Mouse (Mus musculus): ENCODE data around the gene Samd8. TPM values are rescaled to one million over a fixed set of nuclear protein-coding genes. Genes with fewer than 3 reads are reported as not detected.
A peak's percentile ranks its signal among the peaks of the same experiment; 100 is the strongest.

The Samd8 gene
- polyA plus RNA-seq, 1 experiment from 2014 or later = 8.1 TPM

- Histone ChIP-seq H3K27me3 (ENCODE audit: insufficient read depth, low read length) (no peaks in the 10 kb centered on the region), H3K36me3 (ENCODE audit: insufficient read depth, low read length) (no peaks in the 10 kb centered on the region), H3K27ac (no peak overlapping the region), H3K9me3 (replicated peaks; ENCODE audit: low read length) (no peaks in the 10 kb centered on the region), H3K9ac (ENCODE audit: low read depth, low read length) (no peak overlapping the region), H3K4me1 (replicated peaks; ENCODE audit: insufficient read depth, low read length) (no peaks in the 10 kb centered on the region), H3K4me2 (ENCODE audit: low read length) (no peak overlapping the region), H3K4me3 (replicated peaks; ENCODE audit: low read depth, low read length) (no peak overlapping the region)
- DNase-seq (ENCODE audit: low spot score) = no peak
- TF ChIP-seq CTCF (IDR thresholded peaks at IDR 0.05; ENCODE audit: low read depth) = no peak
- 86% methylated on average over 10 of the region's 10 CpGs for WGBS
- no peak for ATAC-seq (replicated peaks; ENCODE audit: low FRiP score, low read depth)
These were observed 61.5 kb downstream of the Samd8 start for GRCm38 (mm10) chr14:21811744-21812393.

GRCm38 (mm10) chr14:21812590-21813162 lies 62.3 kb downstream of the Samd8 start:
- WGBS = 21% methylated on average over 14 of the region's 14 CpGs

GRCm38 (mm10) chr14:21813216-21813615 lies 62.9 kb downstream of the Samd8 start:
- Histone ChIP-seq H3K27ac (no peak overlapping the region), H3K27me3 (ENCODE audit: insufficient read depth, low read length) (no peaks in the 10 kb centered on the region), H3K4me1 (replicated peaks; ENCODE audit: insufficient read depth, low read length) (no peaks in the 10 kb centered on the region), H3K4me3 (replicated peaks; ENCODE audit: low read depth, low read length) (no peak overlapping the region), H3K36me3 (ENCODE audit: insufficient read depth, low read length) (no peaks in the 10 kb centered on the region), H3K9ac (ENCODE audit: low read depth, low read length) (no peak overlapping the region), H3K9me3 (replicated peaks; ENCODE audit: low read length) (no peaks in the 10 kb centered on the region), H3K4me2 (ENCODE audit: low read length) (no peak overlapping the region)
- ATAC-seq (replicated peaks; ENCODE audit: low FRiP score, low read depth) (no peak), DNase-seq (ENCODE audit: low spot score) (no peak)
- no peak for TF ChIP-seq CTCF (IDR thresholded peaks at IDR 0.05; ENCODE audit: low read depth)
- 76% methylated on average over 4 of the region's 4 CpGs for WGBS

More at GRCm38 (mm10) chr14:21812590-21813162, 62.3 kb downstream of the Samd8 start:
- Histone ChIP-seq H3K4me1 (replicated peaks; ENCODE audit: insufficient read depth, low read length) (no peaks in the 10 kb centered on the region), H3K36me3 (ENCODE audit: insufficient read depth, low read length) (no peaks in the 10 kb centered on the region), H3K4me3 (replicated peaks; ENCODE audit: low read depth, low read length) (no peak overlapping the region), H3K9me3 (replicated peaks; ENCODE audit: low read length) (no peaks in the 10 kb centered on the region), H3K27ac (no peak overlapping the region), H3K9ac (ENCODE audit: low read depth, low read length) (no peak overlapping the region), H3K27me3 (ENCODE audit: insufficient read depth, low read length) (no peaks in the 10 kb centered on the region), H3K4me2 (ENCODE audit: low read length) (no peak overlapping the region)
- ATAC-seq (replicated peaks; ENCODE audit: low FRiP score, low read depth) (no peak), DNase-seq (ENCODE audit: low spot score) (peak; percentile 73)
- TF ChIP-seq CTCF (IDR thresholded peaks at IDR 0.05; ENCODE audit: low read depth) = peak; percentile 73

GRCm38 (mm10) chr14:21813847-21814246 lies 63.5 kb downstream of the Samd8 start:
- no peak overlapping the region for H3K27ac ChIP-seq
- no peak overlapping the region for H3K4me3 ChIP-seq (replicated peaks; ENCODE audit: low read depth, low read length)
- H3K4me1 ChIP-seq (replicated peaks; ENCODE audit: insufficient read depth, low read length) = no peaks in the 10 kb centered on the region
- DNase-seq (ENCODE audit: low spot score) = no peak
- no peaks in the 10 kb centered on the region for H3K36me3 ChIP-seq (ENCODE audit: insufficient read depth, low read length)
- no peaks in the 10 kb centered on the region for H3K9me3 ChIP-seq (replicated peaks; ENCODE audit: low read length)
- H3K27me3 ChIP-seq (ENCODE audit: insufficient read depth, low read length) = no peaks in the 10 kb centered on the region
- WGBS = 73% methylated on average over 3 of the region's 3 CpGs
- H3K4me2 ChIP-seq (ENCODE audit: low read length) = no peak overlapping the region
- ATAC-seq (replicated peaks; ENCODE audit: low FRiP score, low read depth) = no peak
- no peak overlapping the region for H3K9ac ChIP-seq (ENCODE audit: low read depth, low read length)
- TF ChIP-seq CTCF (IDR thresholded peaks at IDR 0.05; ENCODE audit: low read depth) = no peak

GRCm38 (mm10) chr14:21814606-21815005 lies 64.3 kb downstream of the Samd8 start:
- no peak for DNase-seq (ENCODE audit: low spot score)
- Histone ChIP-seq H3K4me3 (replicated peaks; ENCODE audit: low read depth, low read length) (no peak overlapping the region), H3K4me2 (ENCODE audit: low read length) (no peak overlapping the region), H3K27me3 (ENCODE audit: insufficient read depth, low read length) (no peaks in the 10 kb centered on the region), H3K9ac (ENCODE audit: low read depth, low read length) (no peak overlapping the region), H3K9me3 (replicated peaks; ENCODE audit: low read length) (no peaks in the 10 kb centered on the region), H3K27ac (no peak overlapping the region), H3K36me3 (ENCODE audit: insufficient read depth, low read length) (no peaks in the 10 kb centered on the region), H3K4me1 (replicated peaks; ENCODE audit: insufficient read depth, low read length) (no peaks in the 10 kb centered on the region)
- 97% methylated on average over 4 of the region's 4 CpGs for WGBS
- no peak for TF ChIP-seq CTCF (IDR thresholded peaks at IDR 0.05; ENCODE audit: low read depth)
- no peak for ATAC-seq (replicated peaks; ENCODE audit: low FRiP score, low read depth)

GRCm38 (mm10) chr14:21816255-21816654 lies 65.9 kb downstream of the Samd8 start:
- H3K4me1 ChIP-seq (replicated peaks; ENCODE audit: insufficient read depth, low read length) = no peaks in the 10 kb centered on the region
- no peak for TF ChIP-seq CTCF (IDR thresholded peaks at IDR 0.05; ENCODE audit: low read depth)
- ATAC-seq (replicated peaks; ENCODE audit: low FRiP score, low read depth) (no peak), DNase-seq (ENCODE audit: low spot score) (no peak)
- H3K4me2 ChIP-seq (ENCODE audit: low read length) = no peak overlapping the region
- no peaks in the 10 kb centered on the region for H3K27me3 ChIP-seq (ENCODE audit: insufficient read depth, low read length)
- no peaks in the 10 kb centered on the region for H3K9me3 ChIP-seq (replicated peaks; ENCODE audit: low read length)
- no peak overlapping the region for H3K9ac ChIP-seq (ENCODE audit: low read depth, low read length)
- WGBS = 59% methylated on average over 3 of the region's 3 CpGs
- no peak overlapping the region for H3K27ac ChIP-seq
- H3K4me3 ChIP-seq (replicated peaks; ENCODE audit: low read depth, low read length) = no peak overlapping the region
- no peaks in the 10 kb centered on the region for H3K36me3 ChIP-seq (ENCODE audit: insufficient read depth, low read length)

Data from kidney, postnatal 0 days (tissue).